Mouse (Mus musculus) neutrophil, adult 5-6 weeks (primary cell): ENCODE data around the gene Gm10197. TPM values are rescaled to one million over a fixed set of nuclear protein-coding genes. Genes with fewer than 3 reads are reported as not detected.

Source experiments
- ATAC-seq: fragments of 151-379, 151-347 bp; 2 replicates; pipeline ENCODE4 v1.8.0; 2017; ENCODE audit warnings: mild to moderate bottlenecking, moderate TSS enrichment; ENCODE audit not compliant: insufficient number of reproducible peaks, poor library complexity, low FRiP score, severe bottlenecking; ENCODE audit errors: extremely low read depth
- total RNA-seq: library from RNA; stranded (forward); fragments of 200-1000 nt; gene quantifications from 2 replicates; pipeline ENCODE4 v1.2.3, GENCODE M21; 2017

The Gm10197 gene
- total RNA-seq, 1 experiment from 2014 or later = not detected

DNA sequence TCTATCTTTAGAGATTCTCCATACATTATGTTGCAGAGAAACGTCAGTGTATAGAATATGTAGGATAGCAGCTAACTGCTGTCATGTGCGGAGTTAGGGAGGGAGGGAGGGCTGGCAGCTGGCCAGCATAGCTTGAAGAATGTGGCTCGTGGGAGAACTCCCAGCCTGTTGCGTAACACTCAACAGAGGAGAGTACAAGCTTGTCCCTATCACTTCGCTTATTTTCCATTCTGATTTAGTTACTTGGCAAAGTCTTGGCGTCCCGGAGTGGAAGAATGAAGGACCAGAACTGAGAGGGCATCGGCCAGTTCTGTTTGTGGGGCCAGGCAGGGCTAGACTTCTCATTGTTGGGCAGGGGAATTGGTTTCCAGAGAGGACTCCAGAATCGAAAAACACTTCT lies 6.6 kb downstream of the Gm10197 start:
- no peak for ATAC-seq

- ATAC-seq = no peak
These were observed 7.0 kb downstream of the Gm10197 start for GRCm38 (mm10) chr19:53364551-53364950.

GRCm38 (mm10) chr19:53362967-53363366 lies 8.6 kb downstream of the Gm10197 start:
- peak; percentile 41; the same call in 1 of the 2 replicates for ATAC-seq

- no peak for ATAC-seq
These were observed 11.2 kb downstream of the Gm10197 start for GRCm38 (mm10) chr19:53360265-53360958.

DNA sequence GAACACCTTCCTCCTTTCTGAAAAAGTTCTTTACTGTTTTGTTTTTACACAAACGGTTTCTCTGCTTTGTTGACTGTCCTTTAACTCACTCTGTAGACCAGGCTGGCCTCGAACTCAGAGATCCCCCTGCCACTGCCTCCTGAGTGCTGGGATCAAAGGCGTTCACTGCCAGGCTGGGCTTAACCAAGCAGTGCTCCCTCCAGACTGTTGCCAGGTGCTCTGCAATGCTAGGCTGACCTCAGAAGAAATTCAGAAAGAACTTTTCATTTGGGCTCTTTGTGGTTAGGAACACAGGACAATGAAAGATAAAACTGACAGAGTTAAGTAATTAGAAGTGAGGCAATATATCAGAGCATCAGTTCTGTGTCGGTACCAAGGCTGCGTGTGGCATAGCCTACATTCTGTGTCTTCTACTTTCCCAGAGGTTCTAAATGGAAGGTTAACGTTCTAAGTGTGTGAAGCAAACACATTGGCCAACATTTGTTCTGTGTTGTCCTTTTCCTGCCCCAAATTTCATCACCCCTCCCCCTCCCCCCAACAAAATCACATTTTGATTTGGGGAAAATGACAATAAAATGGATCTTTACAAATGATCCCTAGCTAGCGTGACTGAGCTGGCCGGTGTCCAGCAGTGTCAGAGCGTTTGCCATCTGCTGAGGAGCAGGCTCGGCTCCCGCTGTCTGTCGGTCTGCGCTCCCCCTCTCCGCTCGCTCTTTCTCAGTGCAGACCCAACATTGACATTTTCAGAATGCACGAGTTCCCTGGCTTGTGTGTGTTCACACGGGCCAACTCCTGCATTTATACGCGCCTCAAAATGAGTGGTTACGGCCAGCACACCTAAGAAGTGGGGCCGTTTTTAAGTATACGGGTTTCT lies 12.2 kb downstream of the Gm10197 start:
- no peak for ATAC-seq

GRCm38 (mm10) chr19:53355065-53355464 lies 16.5 kb downstream of the Gm10197 start:
- ATAC-seq = no peak

GRCm38 (mm10) chr19:53354271-53355000 lies 17.1 kb downstream of the Gm10197 start:
- ATAC-seq = no peak

GRCm38 (mm10) chr19:53353864-53354263 lies 17.7 kb downstream of the Gm10197 start:
- ATAC-seq = no peak

DNA sequence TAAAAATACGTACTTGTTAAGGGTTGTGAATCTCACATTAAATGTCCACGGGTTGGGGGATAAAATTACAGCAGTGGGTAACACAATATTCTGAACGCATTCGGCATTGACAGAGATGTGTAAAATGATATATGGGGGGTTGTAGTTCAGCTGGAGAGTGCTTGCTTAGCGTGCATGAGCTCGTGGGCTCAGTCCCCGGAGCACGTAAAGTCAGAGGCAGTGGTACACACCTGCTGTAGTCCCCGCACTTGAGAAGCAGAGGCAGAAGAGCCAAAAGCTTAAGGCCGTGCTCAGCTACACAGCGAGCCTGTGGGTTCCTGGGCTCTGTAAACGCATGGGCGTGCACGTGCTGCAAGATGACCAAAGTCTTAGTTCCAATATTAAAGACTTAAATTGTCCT lies 25.8 kb downstream of the Gm10197 start:
- ATAC-seq = no peak

- ATAC-seq = no peak
These were observed 27.5 kb downstream of the Gm10197 start for GRCm38 (mm10) chr19:53344062-53344461.

DNA sequence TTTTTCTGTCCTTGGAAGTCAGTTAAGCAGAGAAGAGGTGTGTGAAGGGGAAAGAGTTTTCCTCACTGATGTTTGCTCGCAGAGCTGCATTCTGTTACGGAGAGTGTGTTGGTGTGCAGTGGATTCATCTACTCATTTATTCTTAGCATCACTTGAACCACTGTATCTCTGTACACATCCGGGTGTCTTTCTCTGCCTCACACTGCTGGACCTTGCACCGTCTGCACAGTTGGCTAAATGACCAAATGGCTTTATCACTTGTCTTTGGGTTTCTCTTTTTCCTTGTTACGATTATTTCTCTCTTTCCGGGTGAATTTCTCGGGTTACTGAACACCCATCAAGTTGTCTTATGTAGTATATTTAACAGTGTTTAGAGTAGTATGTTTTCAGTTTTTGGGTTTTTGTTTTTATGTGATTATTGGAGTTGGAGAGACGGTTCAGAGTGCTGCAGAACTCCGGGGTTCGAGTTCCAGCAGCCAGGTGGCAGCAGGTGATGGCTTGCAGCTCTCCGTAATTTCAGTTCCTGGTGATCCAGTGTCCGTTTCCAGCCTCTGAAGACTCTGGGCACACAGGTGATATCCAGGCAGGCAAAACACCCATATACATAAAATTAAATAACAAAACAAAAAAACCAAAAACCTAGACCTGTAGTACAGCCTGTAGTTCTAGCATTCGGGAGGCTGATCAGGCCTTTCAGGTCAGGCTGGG lies 28.2 kb downstream of the Gm10197 start:
- ATAC-seq = no peak

DNA sequence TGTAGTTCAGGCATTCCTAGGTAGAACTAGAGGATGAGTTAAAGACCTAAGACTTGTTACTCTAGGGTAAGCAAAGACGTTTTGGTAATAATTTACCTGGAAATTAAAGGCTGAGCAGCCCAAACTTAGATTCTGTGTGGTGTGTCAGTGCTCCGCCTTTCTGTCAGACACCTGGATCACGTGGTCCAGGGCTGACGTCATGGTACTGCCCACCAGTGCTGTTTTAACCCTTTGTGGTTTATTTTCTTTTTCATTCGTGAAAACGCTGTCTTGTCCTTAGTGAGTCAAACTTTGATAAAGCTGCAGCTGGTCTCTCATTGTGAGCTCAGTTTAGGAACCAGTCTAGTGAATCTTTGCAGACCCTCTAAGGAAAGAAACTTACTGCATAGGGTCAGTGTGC lies 31.1 kb downstream of the Gm10197 start:
- ATAC-seq = no peak

GRCm38 (mm10) chr19:53335241-53335640 lies 36.3 kb downstream of the Gm10197 start:
- no peak for ATAC-seq

- ATAC-seq = no peak
These were observed 37.8 kb downstream of the Gm10197 start for GRCm38 (mm10) chr19:53333730-53334129.

- no peak for ATAC-seq
These were observed 39.6 kb downstream of the Gm10197 start for GRCm38 (mm10) chr19:53331882-53332500.

- 0 out of 2 replicates have a peak, but pooled peaks have one; percentile 2 for ATAC-seq
These were observed 41.6 kb downstream of the Gm10197 start for GRCm38 (mm10) chr19:53329992-53330381.

DNA sequence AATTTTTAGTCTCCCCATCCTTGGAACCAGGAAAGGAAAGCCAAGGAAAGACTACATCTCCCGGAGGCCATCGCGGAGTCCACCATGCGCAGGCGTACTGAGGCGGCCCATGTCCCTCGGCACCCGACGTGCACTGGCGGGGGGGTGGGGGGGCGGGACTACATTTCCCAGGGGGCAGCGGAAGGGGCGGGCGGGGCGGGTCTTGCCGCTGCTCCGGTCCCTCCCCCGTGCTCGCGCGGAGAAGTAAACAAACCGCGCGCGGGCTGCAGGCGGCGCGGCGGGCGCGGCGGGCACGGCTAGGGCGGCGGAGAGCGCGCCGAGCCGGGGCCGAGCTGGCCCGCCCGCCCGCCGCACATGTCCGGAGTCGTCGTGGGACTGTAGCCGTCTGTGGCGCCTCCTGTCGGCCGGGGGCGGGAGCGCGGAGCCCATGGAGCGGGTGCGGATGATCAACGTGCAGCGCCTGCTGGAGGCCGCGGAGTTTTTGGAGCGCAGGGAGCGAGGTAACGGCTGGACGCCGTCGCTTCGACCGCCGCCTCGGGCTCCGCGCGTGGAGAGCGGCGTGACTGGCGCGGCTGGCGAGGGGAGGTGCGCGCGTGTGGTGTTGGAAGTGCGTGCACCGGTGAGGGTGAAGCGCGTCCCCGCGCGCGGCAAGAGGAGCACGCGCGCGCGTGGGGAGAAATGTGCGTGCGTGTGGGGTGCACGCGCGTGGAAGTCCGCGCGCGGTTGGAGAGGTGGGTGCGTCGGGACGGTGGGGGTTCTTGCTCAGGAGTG lies 42.2 kb downstream of the Gm10197 start:
- ATAC-seq = peak; percentile 46

DNA sequence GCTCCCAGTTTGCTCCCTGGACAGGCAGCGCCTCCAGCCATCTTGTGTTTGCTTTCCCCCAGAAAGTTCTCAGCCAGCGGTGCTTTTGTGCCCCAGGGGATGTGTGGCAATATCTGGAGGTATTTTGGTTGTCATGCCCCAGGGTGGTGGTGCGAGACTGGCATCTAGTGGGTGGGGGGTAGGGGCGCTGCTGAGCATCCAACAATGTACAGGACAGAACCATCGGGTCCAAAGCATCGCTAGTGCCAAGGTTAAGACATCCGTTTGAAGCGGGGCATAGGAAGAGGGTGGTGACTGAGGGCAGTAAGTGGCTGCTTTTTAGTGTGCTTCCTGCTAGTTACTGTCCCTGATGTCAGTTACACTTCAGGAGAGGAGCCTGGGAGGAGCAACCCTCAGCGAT lies 43.5 kb downstream of the Gm10197 start:
- peak; percentile 57 for ATAC-seq
